Mouse (Mus musculus): ENCODE data around the gene Gm20388. TPM values are rescaled to one million over a fixed set of nuclear protein-coding genes. Genes with fewer than 3 reads are reported as not detected.
"Not testable (repeated sequence)": the region's sequence is repeated elsewhere in the genome, so short reads cannot be mapped to it uniquely, and the experiment has no call there.

The Gm20388 gene
- total RNA-seq, 2 experiments from 2014 or later: not detected

GRCm38 (mm10) chr8:123575386-123575785, 3664.7 kb downstream of the Gm20388 start:
- DNase-seq (ENCODE audit: low spot score in 2 of 2): peak in 1 of 2 experiments; percentile 2

DNA sequence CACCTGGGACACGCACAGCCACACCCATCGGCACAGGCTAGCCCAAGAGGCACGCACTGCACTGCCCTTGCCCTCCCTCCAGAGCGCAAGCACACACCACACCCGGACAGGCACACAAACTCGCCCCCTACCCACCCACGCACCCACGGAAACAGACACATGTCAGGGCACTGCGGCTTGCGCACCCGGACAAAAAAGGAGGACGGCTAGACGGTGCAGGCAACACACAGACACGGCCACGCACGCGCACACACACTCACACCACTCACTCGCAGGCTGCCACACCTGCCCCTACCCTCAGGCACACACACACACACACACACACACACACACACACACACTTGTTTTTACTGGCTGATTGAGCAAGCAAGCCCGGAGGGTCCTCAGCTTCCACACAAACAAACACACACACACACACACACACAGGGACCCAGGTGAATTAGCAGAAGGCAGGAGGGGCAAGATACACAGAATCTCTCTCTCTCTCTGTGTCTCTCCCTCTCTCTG, 3690.1 kb downstream of the Gm20388 start:
- DNase-seq (ENCODE audit: low spot score in 2 of 2): not testable (repeated sequence)

DNA sequence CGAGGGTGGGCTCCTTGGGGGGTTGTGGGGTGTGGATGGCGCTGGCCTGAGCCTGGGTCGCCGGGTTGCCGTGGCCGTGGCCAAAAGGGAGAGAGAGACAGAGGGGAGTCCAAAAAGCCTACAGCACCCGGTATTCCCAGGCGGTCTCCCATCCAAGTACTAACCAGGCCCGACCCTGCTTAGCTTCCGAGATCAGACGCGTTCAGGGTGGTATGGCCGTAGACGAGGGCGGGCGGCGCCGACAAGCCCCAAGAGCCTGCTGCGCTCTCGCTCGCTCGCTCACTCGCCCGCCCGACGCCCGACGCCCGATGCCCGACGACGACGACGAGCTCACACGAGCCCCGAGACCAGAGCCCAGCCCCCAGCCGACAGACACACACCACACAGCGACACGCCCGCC, 3690.8 kb downstream of the Gm20388 start:
- not testable (repeated sequence) for DNase-seq (ENCODE audit: low spot score in 2 of 2)

GRCm38 (mm10) chr8:123612652-123613051, 3702.0 kb downstream of the Gm20388 start:
- DNase-seq (ENCODE audit: low spot score in 2 of 2): not testable (repeated sequence)

DNA sequence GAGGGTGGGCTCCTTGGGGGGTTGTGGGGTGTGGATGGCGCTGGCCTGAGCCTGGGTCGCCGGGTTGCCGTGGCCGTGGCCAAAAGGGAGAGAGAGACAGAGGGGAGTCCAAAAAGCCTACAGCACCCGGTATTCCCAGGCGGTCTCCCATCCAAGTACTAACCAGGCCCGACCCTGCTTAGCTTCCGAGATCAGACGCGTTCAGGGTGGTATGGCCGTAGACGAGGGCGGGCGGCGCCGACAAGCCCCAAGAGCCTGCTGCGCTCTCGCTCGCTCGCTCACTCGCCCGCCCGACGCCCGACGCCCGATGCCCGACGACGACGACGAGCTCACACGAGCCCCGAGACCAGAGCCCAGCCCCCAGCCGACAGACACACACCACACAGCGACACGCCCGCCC, 3712.9 kb downstream of the Gm20388 start:
- not testable (repeated sequence) for DNase-seq (ENCODE audit: low spot score in 2 of 2)

DNA sequence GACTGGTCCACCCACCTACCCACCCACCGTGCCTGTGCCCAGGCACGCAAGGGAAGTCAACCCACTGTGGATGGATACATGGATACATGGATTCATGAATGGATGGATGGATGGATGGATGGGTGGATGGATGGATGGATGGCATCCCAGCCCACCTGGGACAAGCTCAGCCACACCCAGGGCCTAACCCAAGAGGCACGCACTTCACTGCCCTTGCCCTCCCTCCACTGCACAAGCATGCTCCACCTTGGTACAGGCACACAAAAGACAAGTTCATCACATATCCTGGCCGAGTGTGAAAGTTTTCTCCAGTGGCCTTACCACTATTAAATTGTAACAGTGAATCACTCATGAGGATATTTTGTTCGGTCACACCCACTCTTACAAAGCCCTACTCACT, 3713.6 kb downstream of the Gm20388 start:
- DNase-seq (ENCODE audit: low spot score in 2 of 2): no peak

GRCm38 (mm10) chr8:123624702-123625101, 3714.1 kb downstream of the Gm20388 start:
- DNase-seq (ENCODE audit: low spot score in 2 of 2): no peak

- DNase-seq (ENCODE audit: low spot score in 2 of 2): no peak
Measured at GRCm38 (mm10) chr8:123625717-123626116, 3715.1 kb downstream of the Gm20388 start.

GRCm38 (mm10) chr8:123627410-123628147, 3716.9 kb downstream of the Gm20388 start:
- DNase-seq (ENCODE audit: low spot score in 2 of 2): no peak

GRCm38 (mm10) chr8:123628253-123628967, 3717.8 kb downstream of the Gm20388 start:
- DNase-seq (ENCODE audit: low spot score in 2 of 2): peak in 1 of 2 experiments; percentile 44

GRCm38 (mm10) chr8:123628968-123629755, 3718.5 kb downstream of the Gm20388 start:
- peak; percentile 69 to 73 for DNase-seq (ENCODE audit: low spot score in 2 of 2)

- DNase-seq (ENCODE audit: low spot score in 2 of 2): no peak
Measured at GRCm38 (mm10) chr8:123630058-123630457, 3719.4 kb downstream of the Gm20388 start.

DNA sequence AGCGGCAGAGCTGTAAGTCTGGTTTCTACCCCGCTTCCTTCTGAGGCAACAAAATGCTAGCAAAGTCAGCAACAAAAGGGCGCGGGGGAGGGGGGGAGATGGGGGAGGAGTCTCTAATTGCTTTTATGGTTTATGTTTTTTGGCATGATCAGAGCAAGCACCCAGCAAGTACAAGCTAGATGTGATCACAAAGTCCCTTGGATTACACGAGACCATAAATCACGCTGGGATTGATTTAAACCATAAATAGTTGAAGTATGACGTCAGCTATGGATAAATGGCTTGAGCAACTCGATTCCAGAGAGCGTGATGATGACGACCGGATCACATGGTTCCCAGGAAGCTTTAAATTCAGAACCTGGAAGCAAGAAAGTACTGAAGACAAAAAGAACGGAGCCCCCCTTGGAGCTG, 3720.2 kb downstream of the Gm20388 start:
- no peak for DNase-seq (ENCODE audit: low spot score in 2 of 2)

DNA sequence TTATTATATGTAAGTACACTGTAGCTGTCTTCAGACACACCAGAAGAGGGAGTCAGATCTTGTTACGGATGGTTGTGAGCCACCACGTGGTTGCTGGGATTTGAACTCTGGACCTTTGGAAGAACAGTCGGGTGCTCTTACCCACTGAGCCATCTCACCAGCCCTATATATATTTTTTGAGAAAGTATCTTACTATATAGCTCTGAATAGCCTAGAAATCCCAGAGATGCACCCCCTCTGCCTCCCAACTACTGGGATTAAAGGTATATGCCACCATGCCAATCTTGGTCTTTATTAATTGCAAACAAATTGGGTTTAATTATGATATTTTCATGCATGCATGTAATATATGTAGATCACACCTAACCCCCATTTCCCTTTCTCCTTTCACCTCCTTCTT, 3721.1 kb downstream of the Gm20388 start:
- DNase-seq (ENCODE audit: low spot score in 2 of 2): not testable (repeated sequence)

- no peak for DNase-seq (ENCODE audit: low spot score in 2 of 2)
Measured at GRCm38 (mm10) chr8:123632257-123632656, 3721.6 kb downstream of the Gm20388 start.

GRCm38 (mm10) chr8:123633801-123634200, 3723.2 kb downstream of the Gm20388 start:
- no peak for DNase-seq (ENCODE audit: low spot score in 2 of 2)

DNA sequence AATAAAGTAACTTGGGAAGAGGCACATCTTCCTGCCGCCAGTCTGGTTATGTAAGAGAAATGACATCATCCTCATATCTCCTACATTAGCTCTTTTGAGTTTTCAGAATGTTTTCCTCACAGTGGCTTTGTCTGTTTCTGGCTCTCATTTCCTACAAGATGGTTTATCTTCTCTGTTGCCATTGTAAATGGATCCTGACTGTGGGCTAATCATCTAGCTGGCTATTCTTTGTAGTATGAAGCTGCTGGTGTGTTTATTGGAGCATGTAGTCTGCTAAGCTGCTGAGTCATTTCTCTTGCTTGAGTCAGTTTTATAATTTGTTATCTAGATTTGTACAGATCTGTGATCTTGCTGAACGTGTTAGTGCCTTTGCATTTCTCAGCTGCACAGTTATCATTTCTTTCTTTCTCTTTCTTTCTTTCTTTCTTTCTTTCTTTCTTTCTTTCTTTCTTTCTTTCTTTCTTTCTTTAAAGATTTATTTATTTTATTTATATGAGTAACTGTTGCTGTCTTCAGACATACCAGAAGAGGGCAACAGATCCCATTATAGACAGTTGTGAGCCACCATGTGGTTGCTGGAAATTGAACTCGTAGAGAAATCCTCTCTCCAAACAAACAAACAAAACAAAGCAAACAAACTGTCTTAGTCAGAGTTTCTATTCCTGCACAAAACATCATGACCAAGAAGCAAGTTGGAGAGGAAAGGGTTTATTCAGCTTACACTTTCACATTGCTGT, 3723.9 kb downstream of the Gm20388 start:
- no peak for DNase-seq (ENCODE audit: low spot score in 2 of 2)

DNA sequence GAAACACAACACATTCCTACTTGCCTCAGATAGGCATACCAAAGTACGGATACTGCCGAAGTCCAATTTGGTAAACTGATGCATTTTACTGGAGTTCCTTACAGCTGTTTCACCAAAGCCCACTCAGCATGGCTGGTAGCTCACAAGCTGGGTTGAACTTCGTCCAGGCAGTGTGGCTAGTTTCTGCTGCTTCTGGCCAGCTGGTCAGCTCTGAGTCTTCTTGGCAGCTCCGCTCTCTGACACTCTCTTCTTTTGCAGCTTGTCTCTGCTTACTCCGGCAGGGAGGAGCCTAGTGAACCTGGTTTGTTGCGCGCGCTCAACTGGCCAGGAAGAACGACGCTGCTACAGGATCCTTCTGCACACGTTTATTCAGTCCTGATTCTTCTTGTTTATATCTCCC, 3725.0 kb downstream of the Gm20388 start:
- no peak for DNase-seq (ENCODE audit: low spot score in 2 of 2)

GRCm38 (mm10) chr8:123643330-123644051, 3732.8 kb downstream of the Gm20388 start:
- peak; percentile 47 to 77 for DNase-seq (ENCODE audit: low spot score in 2 of 2)

- DNase-seq (ENCODE audit: low spot score in 2 of 2): no peak
Measured at GRCm38 (mm10) chr8:123645229-123645628, 3734.6 kb downstream of the Gm20388 start.
